Mouse (Mus musculus): ENCODE measurements around the gene Ccdc88a. TPM values are rescaled to one million over a fixed set of nuclear protein-coding genes. Genes with fewer than 3 reads are reported as not detected.

The Ccdc88a gene
- polyA plus RNA-seq, 1 experiment from 2014 or later, result 35.2 TPM

DNA sequence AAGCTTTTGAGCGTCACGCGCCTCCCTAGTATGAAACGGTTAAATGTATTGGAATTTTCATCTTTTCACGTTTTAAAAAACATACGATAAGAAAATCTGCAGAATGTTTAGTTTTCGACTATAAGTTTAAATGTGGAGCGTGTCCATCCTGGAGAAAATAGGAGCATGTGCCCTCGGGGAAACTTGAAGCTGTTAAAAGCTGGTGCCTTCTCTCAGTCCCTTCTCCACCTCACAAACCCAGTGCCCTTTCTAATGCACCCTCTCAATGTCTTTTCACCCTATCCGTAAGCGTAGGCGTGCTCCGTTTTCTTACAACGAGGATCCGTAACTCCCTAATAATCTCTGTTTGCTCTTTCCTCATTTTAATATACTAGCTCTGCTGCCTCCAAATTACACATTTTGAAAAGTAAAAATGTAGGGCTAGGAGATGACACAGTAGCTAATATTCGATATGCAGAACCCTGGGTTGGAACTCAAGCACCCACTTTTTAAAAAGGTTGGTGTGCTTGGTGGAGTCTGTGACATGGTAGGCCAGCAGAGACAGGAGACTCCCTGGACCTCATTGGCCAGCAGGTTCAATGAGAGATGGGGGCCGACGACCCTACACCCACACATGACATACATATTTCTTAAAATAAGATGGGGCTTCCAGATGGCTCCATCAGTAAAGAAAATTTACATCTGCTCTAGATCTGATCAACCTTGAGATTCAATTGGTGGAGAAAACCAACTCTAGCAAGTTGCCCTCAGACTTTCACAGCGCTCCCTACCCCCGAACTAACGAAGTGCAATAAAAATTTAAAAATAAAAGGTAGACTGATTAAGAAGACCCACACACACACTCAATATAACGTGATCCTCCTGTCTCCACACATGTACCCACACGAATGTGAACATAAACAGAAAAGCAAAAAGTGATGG, 175.3 kb downstream of the Ccdc88a start:
- Histone ChIP-seq H3K4me3 (ENCODE audit: low read depth, low read length) (peak overlapping the region; percentile 70), H3K9me3 (ENCODE audit: control insufficient read depth, low read length) (no peaks in the 10 kb centered on the region), H3K27ac (replicated peaks; ENCODE audit: low read depth, low read length) (no peak overlapping the region), H3K36me3 (ENCODE audit: control insufficient read depth, insufficient read depth, low read length) (peaks cover 5% of the 10 kb centered on the region; the same call in 1 of the 2 replicates), H3K27me3 (ENCODE audit: control insufficient read depth, insufficient read depth, low read length) (no peaks in the 10 kb centered on the region), H3K9ac (ENCODE audit: low read length) (peak overlapping the region; percentile 95), H3K4me2 (ENCODE audit: low read depth, severe bottlenecking) (peak overlapping the region; percentile 65), H3K4me1 (ENCODE audit: control insufficient read depth, insufficient read depth, low read length) (no peaks in the 10 kb centered on the region)
- ATAC-seq (ENCODE audit: insufficient number of reproducible peaks, low FRiP score, low TSS enrichment, low read depth), result no peak
- no peak for DNase-seq (ENCODE audit: low spot score)
- 24% methylated on average over 23 of the region's 23 CpGs for WGBS

DNA sequence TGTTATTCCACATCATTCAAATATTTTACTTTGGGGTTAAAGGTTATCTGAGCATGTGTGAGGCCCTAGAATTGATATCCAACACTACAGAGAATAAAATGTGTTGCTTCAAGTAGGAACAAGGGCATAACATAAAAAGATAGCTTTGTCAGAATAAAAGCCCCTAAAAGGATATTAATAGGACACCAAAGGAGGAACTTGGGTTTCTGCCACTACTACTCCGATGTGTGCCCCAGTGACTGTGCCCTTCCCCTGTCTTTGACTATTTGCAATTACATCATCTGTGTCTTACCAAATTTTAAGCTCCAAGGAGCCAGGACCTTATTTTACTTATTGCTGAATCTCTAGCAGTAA, 175.9 kb downstream of the Ccdc88a start:
- H3K9me3 ChIP-seq (ENCODE audit: control insufficient read depth, low read length), result no peaks in the 10 kb centered on the region
- H3K36me3 ChIP-seq (ENCODE audit: control insufficient read depth, insufficient read depth, low read length), result peaks cover 5% of the 10 kb centered on the region; the same call in 1 of the 2 replicates
- no peaks in the 10 kb centered on the region for H3K27me3 ChIP-seq (ENCODE audit: control insufficient read depth, insufficient read depth, low read length)
- WGBS, result 92% methylated on average over 1 of the region's 1 CpGs
- no peak overlapping the region for H3K9ac ChIP-seq (ENCODE audit: low read length)
- H3K4me3 ChIP-seq (ENCODE audit: low read depth, low read length), result no peak overlapping the region
- DNase-seq (ENCODE audit: low spot score) (no peak), ATAC-seq (ENCODE audit: insufficient number of reproducible peaks, low FRiP score, low TSS enrichment, low read depth) (no peak)
- no peaks in the 10 kb centered on the region for H3K4me1 ChIP-seq (ENCODE audit: control insufficient read depth, insufficient read depth, low read length)
- no peak overlapping the region for H3K27ac ChIP-seq (replicated peaks; ENCODE audit: low read depth, low read length)
- H3K4me2 ChIP-seq (ENCODE audit: low read depth, severe bottlenecking), result no peak overlapping the region

Other genes starting within 250 kb of the Ccdc88a start
- 49.9 and 52.8 TPM in 2 replicates for gene Pnpt1, start 242.9 kb upstream of the Ccdc88a start, polyA plus RNA-seq (2014; fragmentation: Nextera tagmentation; extraction: Ambion mirVana)
- 85.0 and 87.2 TPM in 2 replicates for gene Ppp4r3b, start 200.8 kb upstream of the Ccdc88a start, polyA plus RNA-seq (2014; fragmentation: Nextera tagmentation; extraction: Ambion mirVana)
- gene Cfap36, start 126.2 kb upstream of the Ccdc88a start, polyA plus RNA-seq (2014; fragmentation: Nextera tagmentation; extraction: Ambion mirVana), result 61.4 and 62.0 TPM in 2 replicates
- 27.0 and 28.2 TPM in 2 replicates for gene Prorsd1, start 141.4 kb downstream of the Ccdc88a start, polyA plus RNA-seq (2014; fragmentation: Nextera tagmentation; extraction: Ambion mirVana)
- gene Mtif2, start 152.8 kb downstream of the Ccdc88a start, polyA plus RNA-seq (2014; fragmentation: Nextera tagmentation; extraction: Ambion mirVana), result 37.5 and 45.7 TPM in 2 replicates
- 0.31 and 0.33 TPM in 2 replicates for gene Clhc1, start 174.3 kb downstream of the Ccdc88a start, polyA plus RNA-seq (2014; fragmentation: Nextera tagmentation; extraction: Ambion mirVana)
- gene Rps27a, start 174.5 kb downstream of the Ccdc88a start, polyA plus RNA-seq (2014; fragmentation: Nextera tagmentation; extraction: Ambion mirVana), result 1,249 and 1,252 TPM in 2 replicates

Measured in limb, embryonic 11.5 days (tissue).